Mouse (Mus musculus) stomach, embryonic 15.5 days (tissue): ENCODE results near the gene Vwf. TPM values are rescaled to one million over a fixed set of nuclear protein-coding genes. Genes with fewer than 3 reads are reported as not detected.
A peak's percentile ranks its signal among the peaks of the same experiment; 100 is the strongest.

ENCODE experiments used
- ATAC-seq: fragments of 200-750 bp; cut with Nextera tagmentation; 2 replicates; pipeline ENCODE4 v1.8.0; 2017; ENCODE audit warnings: low read depth, moderate number of reproducible peaks, moderate TSS enrichment; ENCODE audit not compliant: insufficient read depth, low FRiP score
- H3K27ac ChIP-seq: fragments of 300-500 bp; sonication (generic); 2 replicates; pipeline ENCODE4 v1.5.1; 2015; ENCODE audit warnings: mild to moderate bottlenecking, inconsistent platforms
- H3K27me3 ChIP-seq: fragments of 300-500 bp; sonication (generic); replicated peaks from 2 replicates; pipeline ENCODE4 v1.6.1; 2015; ENCODE audit warnings: inconsistent platforms
- H3K36me3 ChIP-seq: fragments of 300-500 bp; sonication (generic); 2 replicates; pipeline ENCODE4 v1.6.1; 2015; ENCODE audit warnings: inconsistent platforms
- H3K4me1 ChIP-seq: fragments of 300-500 bp; sonication (generic); 2 replicates; pipeline ENCODE4 v1.6.1; 2015; ENCODE audit warnings: inconsistent platforms
- H3K4me2 ChIP-seq: fragments of 300-500 bp; sonication (generic); 2 replicates; pipeline ENCODE4 v1.6.1; 2015; ENCODE audit warnings: mild to moderate bottlenecking, inconsistent platforms
- H3K4me3 ChIP-seq: fragments of 300-500 bp; sonication (generic); replicated peaks from 2 replicates; pipeline ENCODE4 v1.5.1; 2015; ENCODE audit warnings: inconsistent platforms
- H3K9ac ChIP-seq: fragments of 300-500 bp; sonication (generic); 2 replicates; pipeline ENCODE4 v1.6.1; 2015; ENCODE audit warnings: inconsistent platforms
- H3K9me3 ChIP-seq: fragments of 300-500 bp; sonication (generic); 2 replicates; pipeline ENCODE4 v1.6.1; 2016; ENCODE audit warnings: inconsistent platforms
- WGBS: fragments of 180-500 bp; shearing (Covaris S2); methylation state at CpG from one replicate; pipeline ENCODE4 v1.1.7; 2015; 5-methylcytosine and 5-hydroxymethylcytosine counted together
- polyA plus RNA-seq: library from polyadenylated mRNA; unstranded; fragments of >200 nt; fragmentation: Nextera tagmentation; extraction: Ambion mirVana; gene quantifications from 2 replicates; pipeline ENCODE4 v1.2.1, GENCODE M21; 2015

Vwf gene
- polyA plus RNA-seq, 1 experiment from 2014 or later: 6.6 TPM

DNA sequence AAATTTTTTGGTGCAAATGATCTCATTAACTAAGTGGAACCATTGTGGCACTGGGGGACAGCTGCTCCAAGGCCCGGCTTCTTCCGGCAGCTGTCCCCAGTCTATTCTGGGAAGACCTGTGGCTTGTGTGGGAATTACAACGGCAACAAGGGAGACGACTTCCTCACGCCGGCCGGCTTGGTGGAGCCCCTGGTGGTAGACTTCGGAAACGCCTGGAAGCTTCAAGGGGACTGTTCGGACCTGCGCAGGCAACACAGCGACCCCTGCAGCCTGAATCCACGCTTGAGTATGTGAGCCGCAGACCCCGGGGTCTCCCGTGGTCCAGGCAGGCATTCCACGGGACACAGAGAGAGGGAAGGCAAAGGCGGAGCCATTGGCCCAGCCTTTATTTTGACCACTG lies 56.7 kb downstream of the Vwf start:
- 5% methylated on average over 18 of the region's 18 CpGs for WGBS
- Histone ChIP-seq H3K36me3 (no peaks in the 10 kb centered on the region), H3K4me3 (0 out of 2 replicates have a peak overlapping the region, but pooled peaks have one; percentile 7), H3K9ac (no peak overlapping the region), H3K4me2 (peak overlapping the region; percentile 40), H3K27me3 (no peaks in the 10 kb centered on the region), H3K4me1 (peaks cover 13% of the 10 kb centered on the region; the same call in 1 of the 2 replicates), H3K27ac (no peak overlapping the region), H3K9me3 (no peaks in the 10 kb centered on the region)
- ATAC-seq: peak; percentile 1; the same call in 1 of the 2 replicates

DNA sequence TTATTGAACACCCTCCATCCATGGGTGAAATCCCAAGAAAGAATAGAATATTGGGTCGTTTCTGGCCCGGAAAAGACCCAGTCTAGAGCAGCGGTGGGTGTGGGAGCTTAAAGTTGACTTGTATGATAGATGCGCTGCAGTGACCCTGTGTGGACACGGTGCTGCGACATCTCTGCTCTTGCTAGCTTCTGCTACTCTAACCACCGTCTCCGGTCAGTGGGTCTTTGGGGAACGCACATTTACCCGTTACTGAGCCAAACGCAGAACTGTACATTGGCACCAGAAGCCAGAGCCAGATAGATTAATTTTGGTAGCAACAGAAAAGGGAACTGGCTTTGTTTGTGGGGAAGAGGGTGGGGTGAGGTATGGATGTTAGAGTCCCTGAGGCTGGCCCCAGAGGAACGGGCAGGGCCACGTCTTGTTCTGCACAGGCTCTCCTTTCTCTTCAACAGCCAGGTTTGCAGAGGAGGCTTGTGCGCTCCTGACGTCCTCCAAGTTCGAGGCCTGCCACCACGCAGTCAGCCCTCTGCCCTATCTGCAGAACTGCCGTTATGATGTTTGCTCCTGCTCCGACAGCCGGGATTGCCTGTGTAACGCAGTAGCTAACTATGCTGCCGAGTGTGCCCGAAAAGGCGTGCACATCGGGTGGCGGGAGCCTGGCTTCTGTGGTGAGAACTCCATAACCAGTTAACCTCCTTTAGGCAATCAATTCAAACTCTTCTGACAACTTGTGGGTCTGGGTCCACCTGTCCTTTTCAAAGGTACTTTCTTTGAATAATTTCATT lies 57.3 kb downstream of the Vwf start:
- Histone ChIP-seq H3K27me3 (no peaks in the 10 kb centered on the region), H3K9ac (no peak overlapping the region), H3K4me3 (no peak overlapping the region), H3K4me2 (peak overlapping the region; percentile 40), H3K36me3 (no peaks in the 10 kb centered on the region), H3K9me3 (no peaks in the 10 kb centered on the region), H3K4me1 (peaks cover 13% of the 10 kb centered on the region; the same call in 1 of the 2 replicates), H3K27ac (no peak overlapping the region)
- no peak for ATAC-seq
- 70% methylated on average over 26 of the region's 26 CpGs for WGBS

DNA sequence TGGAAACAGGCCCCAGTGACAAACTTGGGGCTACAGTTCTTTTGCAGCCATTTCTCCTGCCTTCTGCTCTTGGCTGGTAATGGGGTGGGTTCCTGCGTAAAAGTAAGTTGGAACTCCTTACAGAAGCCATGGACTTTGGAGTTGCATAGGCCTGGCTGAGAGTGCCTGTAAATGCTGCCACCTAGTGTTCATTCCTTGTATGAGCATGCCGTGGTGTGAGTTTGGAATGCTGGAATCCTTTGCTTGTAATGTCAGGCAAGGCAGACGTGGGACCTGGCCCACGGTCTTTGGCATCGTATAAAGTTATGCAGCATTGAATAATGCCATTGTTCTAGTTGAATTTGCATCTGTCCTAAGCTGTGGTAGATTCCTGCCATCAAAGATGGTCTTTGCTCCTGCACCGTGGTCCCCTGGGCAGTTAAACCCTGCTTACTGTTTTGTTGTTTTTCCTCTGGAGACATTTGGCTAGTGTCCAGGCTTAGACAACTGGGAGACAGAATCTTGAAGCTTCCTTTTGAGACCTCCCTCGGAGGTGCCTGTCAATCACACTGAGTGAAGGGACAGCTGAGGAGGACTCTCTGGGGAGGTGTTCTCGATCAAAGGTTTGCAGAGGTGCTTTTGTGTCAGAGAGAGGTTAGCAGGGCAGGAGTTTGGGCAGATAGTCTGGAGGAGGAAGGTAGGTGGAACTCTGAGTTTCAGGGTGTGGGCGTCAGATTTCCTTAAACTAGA lies 58.1 kb downstream of the Vwf start:
- no peaks in the 10 kb centered on the region for H3K9me3 ChIP-seq
- H3K4me2 ChIP-seq: no peak overlapping the region
- H3K4me1 ChIP-seq: peaks cover 13% of the 10 kb centered on the region; the same call in 1 of the 2 replicates
- no peak overlapping the region for H3K4me3 ChIP-seq
- H3K9ac ChIP-seq: no peak overlapping the region
- no peak overlapping the region for H3K27ac ChIP-seq
- ATAC-seq: peak; percentile 41; the same call in 1 of the 2 replicates
- H3K36me3 ChIP-seq: no peaks in the 10 kb centered on the region
- WGBS: 23% methylated on average over 9 of the region's 9 CpGs
- no peaks in the 10 kb centered on the region for H3K27me3 ChIP-seq

DNA sequence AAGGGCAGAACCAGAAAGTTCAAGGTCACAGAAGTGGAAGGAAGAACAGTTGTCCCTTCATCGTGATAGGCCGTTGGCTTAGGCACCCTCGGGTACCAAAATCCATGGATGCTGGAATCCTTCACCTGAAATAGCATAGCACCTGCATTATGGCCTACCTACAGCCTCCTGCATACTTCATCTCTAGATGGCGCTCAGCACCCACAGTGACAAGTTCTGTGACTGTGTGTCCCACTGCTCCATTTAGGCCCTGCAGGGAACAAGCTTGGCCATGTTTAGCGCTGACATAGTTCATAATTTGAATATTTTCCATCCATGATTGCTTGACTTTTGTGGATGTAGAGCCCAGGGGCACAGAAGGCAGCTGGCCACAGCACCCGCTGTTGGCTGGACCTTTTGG lies 62.5 kb downstream of the Vwf start:
- ATAC-seq: no peak
- Histone ChIP-seq H3K27ac (no peak overlapping the region), H3K4me3 (no peak overlapping the region), H3K4me1 (no peaks in the 10 kb centered on the region), H3K9ac (no peak overlapping the region), H3K4me2 (no peak overlapping the region), H3K9me3 (no peaks in the 10 kb centered on the region), H3K36me3 (no peaks in the 10 kb centered on the region), H3K27me3 (no peaks in the 10 kb centered on the region)
- WGBS: 69% methylated on average over 6 of the region's 6 CpGs

DNA sequence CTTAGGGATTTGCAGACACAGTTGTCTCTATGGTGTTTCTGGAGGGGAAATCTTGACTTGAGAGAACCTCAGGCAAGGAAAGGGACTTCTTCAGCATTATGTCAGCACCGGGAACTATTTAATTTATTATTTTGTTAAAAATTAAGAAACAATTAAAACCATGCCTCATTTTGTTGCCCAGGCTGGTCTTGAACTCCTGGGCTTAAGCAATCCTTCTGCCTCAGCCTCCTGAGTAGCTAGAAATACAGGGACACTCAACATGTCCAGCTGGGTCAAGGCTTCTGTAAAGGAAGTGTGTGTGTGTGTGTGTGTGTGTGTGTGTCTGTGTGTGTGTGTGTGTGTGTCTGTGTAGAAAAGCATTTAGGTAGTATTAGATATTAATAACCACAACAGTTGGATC lies 71.3 kb downstream of the Vwf start:
- 87% methylated on average over 1 of the region's 1 CpGs for WGBS
- H3K27ac ChIP-seq: no peak overlapping the region
- no peaks in the 10 kb centered on the region for H3K27me3 ChIP-seq
- no peak overlapping the region for H3K9ac ChIP-seq
- H3K4me3 ChIP-seq: no peak overlapping the region
- H3K4me2 ChIP-seq: no peak overlapping the region
- no peaks in the 10 kb centered on the region for H3K4me1 ChIP-seq
- no peak for ATAC-seq
- no peaks in the 10 kb centered on the region for H3K9me3 ChIP-seq
- no peaks in the 10 kb centered on the region for H3K36me3 ChIP-seq

DNA sequence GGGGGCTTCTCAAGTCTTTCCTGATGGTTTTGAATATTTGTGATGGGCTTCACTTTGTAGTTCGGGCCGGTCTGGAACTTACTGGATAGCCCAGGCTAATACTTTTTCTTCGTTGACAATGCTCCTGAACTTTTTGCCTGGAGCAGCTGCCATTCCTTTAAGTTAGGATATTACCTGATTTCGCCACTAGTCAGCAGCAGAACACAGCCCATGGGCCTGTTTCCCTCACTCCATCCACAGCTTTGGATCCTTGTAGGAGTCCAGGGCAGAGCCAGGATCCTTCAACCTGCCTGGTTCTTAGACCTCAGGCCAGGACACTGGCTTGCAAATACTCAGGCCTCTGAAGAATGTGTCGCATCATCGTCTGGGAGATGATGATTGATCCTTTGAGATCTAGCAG lies 74.2 kb downstream of the Vwf start:
- no peak overlapping the region for H3K9ac ChIP-seq

DNA sequence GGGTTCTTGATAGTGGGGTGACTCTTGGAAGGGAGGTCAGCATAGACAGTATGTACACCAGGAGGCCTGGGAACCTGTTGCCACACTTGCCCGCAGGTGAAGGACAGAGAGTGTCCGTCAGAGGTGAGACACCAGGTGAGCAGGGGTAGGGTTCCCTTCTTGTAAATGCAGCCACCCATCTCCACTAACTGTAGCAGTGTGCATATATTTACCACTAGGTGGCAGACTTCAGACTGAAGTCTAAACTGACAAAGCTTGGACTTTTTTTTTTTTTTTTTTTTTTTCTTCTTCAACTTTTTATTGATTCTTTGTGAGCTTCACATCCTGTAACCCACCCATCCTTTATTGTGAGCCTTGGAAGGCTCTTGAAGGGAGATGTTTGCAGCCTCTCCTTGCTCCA lies 75.9 kb downstream of the Vwf start:
- Histone ChIP-seq H3K36me3 (no peaks in the 10 kb centered on the region), H3K4me3 (no peak overlapping the region), H3K9me3 (no peaks in the 10 kb centered on the region), H3K27me3 (no peaks in the 10 kb centered on the region), H3K4me2 (no peak overlapping the region), H3K9ac (no peak overlapping the region), H3K4me1 (no peaks in the 10 kb centered on the region), H3K27ac (no peak overlapping the region)
- WGBS: 59% methylated on average over 2 of the region's 2 CpGs
- no peak for ATAC-seq

More for the DNA sequence above, 74.2 kb downstream of the Vwf start:
- Histone ChIP-seq H3K27me3 (no peaks in the 10 kb centered on the region), H3K36me3 (no peaks in the 10 kb centered on the region), H3K4me1 (no peaks in the 10 kb centered on the region), H3K9me3 (no peaks in the 10 kb centered on the region), H3K4me3 (no peak overlapping the region), H3K27ac (no peak overlapping the region), H3K4me2 (no peak overlapping the region)
- 0 out of 2 replicates have a peak, but pooled peaks have one; percentile 22 for ATAC-seq
- WGBS: 47% methylated on average over 6 of the region's 6 CpGs

DNA sequence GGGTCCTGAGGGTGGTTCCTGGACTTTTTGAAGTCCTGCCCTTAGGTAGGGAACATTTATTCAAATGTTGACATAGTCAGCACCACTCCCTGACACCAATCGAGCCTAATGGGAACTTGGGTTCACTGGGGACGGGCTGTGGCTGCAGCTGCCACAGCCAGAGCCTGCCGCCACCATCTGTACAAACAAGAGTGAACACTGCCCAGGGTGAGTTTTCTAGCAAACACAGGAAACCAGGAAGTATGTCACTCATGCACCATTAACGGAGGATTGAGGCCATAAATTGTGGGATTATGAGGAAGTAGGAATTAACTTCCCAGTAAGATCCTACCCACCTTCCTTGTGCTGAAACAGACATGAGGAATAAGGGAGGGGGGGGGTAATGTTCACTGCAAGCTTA lies 93.9 kb downstream of the Vwf start:
- Histone ChIP-seq H3K36me3 (no peaks in the 10 kb centered on the region), H3K9me3 (no peaks in the 10 kb centered on the region), H3K4me2 (no peak overlapping the region), H3K27ac (no peak overlapping the region), H3K9ac (no peak overlapping the region), H3K4me1 (no peaks in the 10 kb centered on the region), H3K27me3 (no peaks in the 10 kb centered on the region), H3K4me3 (no peak overlapping the region)
- no peak for ATAC-seq
- 39% methylated on average over 4 of the region's 4 CpGs for WGBS

DNA sequence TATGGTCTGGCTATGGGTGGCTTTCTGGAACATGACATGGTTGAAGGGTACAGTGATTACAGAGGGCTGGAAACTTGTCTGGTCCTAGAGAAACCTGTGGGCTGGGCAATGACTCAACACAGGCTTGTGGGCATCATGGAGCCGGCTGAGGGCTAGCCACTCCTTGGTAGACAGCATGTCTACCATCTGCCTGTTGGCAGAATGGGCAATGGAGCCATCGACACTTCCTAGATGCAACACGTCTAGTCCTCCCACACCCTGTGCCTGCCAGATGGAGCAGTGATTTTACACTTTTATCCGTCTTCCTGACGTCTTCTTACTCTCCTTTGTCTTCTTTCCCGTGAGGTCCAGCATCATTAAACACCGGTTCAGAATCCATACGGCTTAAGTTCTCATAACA lies 94.6 kb downstream of the Vwf start:
- Histone ChIP-seq H3K9ac (no peak overlapping the region), H3K4me3 (no peak overlapping the region), H3K36me3 (no peaks in the 10 kb centered on the region), H3K27ac (no peak overlapping the region), H3K4me1 (no peaks in the 10 kb centered on the region), H3K4me2 (no peak overlapping the region), H3K27me3 (no peaks in the 10 kb centered on the region), H3K9me3 (no peaks in the 10 kb centered on the region)
- no peak for ATAC-seq
- whole genome bisulfite sequencing: 63% methylated on average over 8 of the region's 8 CpGs

DNA sequence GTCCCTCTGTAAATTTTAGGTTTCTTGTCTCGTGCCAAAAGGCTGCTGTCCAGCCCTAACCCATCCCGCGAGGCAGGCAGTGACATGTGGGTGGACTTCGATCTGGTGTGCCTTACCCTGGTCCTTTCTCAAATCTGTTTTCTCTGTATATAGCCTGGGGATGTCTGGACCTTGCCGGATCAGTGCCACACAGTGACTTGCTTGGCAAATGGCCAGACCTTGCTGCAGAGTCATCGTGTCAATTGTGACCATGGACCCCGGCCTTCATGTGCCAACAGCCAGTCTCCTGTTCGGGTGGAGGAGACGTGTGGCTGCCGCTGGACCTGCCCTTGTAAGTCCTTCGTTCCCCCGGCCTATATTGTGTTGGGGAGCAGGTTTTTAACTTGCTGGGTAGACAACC lies 102.4 kb downstream of the Vwf start:
- no peak overlapping the region for H3K27ac ChIP-seq
- H3K27me3 ChIP-seq: no peaks in the 10 kb centered on the region
- no peaks in the 10 kb centered on the region for H3K4me1 ChIP-seq
- H3K9ac ChIP-seq: no peak overlapping the region
- no peaks in the 10 kb centered on the region for H3K36me3 ChIP-seq
- 79% methylated on average over 12 of the region's 12 CpGs for WGBS
- H3K4me3 ChIP-seq: no peak overlapping the region
- no peaks in the 10 kb centered on the region for H3K9me3 ChIP-seq
- ATAC-seq: no peak
- H3K4me2 ChIP-seq: no peak overlapping the region

DNA sequence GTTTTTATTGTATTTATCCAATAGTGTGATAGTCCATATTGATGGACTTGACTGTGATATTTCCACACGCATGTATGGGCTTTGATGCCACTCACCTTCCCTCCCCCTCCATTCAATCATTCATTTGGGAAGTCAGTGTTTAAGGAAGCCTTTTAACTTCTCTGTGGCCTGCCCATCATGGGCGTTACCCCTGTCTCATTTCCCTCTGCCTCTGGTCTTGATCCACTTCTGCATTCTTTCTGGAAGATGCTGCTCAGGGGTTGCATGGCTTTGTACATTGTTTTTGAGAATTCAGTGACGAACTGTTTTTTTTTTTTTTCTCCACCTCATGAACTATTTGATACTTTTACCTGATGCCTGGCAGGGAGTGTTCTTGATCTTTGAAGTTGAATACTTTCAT lies 104.8 kb downstream of the Vwf start:
- WGBS: 68% methylated on average over 3 of the region's 3 CpGs

DNA sequence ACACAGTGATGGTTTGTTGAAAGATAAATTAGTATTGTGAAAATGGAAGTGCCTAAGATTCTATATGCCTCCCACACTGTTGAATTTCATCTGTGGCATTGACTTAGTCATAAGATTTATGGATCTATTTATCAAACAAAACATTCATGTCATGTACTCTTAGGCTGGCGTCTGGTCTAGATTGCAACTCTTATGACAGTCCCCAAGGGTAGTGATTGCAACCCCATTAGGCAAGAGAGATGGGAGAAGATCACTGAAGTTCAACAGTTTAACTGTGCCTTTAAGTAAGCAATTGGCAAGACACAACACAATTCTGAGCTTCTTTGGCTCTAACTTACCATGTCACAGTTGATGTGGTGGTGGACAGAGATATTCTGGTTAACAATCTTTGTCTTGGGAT lies 106.8 kb downstream of the Vwf start:
- H3K36me3 ChIP-seq: no peaks in the 10 kb centered on the region
- no peak overlapping the region for H3K4me2 ChIP-seq
- H3K4me1 ChIP-seq: no peaks in the 10 kb centered on the region
- no peak overlapping the region for H3K27ac ChIP-seq
- H3K9me3 ChIP-seq: no peaks in the 10 kb centered on the region
- 47% methylated on average over 1 of the region's 1 CpGs for WGBS
- H3K27me3 ChIP-seq: no peaks in the 10 kb centered on the region
- no peak overlapping the region for H3K4me3 ChIP-seq
- H3K9ac ChIP-seq: no peak overlapping the region
- no peak for ATAC-seq

More for the DNA sequence above, 104.8 kb downstream of the Vwf start:
- Histone ChIP-seq H3K4me3 (no peak overlapping the region), H3K4me1 (no peaks in the 10 kb centered on the region), H3K9me3 (no peaks in the 10 kb centered on the region), H3K36me3 (no peaks in the 10 kb centered on the region), H3K27ac (no peak overlapping the region), H3K4me2 (no peak overlapping the region), H3K27me3 (no peaks in the 10 kb centered on the region), H3K9ac (no peak overlapping the region)
- ATAC-seq: no peak
